Mouse (Mus musculus): Measurements from ENCODE around the gene Krt17. TPM values are rescaled to one million over a fixed set of nuclear protein-coding genes. Genes with fewer than 3 reads are reported as not detected.

The Krt17 gene
- polyA plus RNA-seq (2015; fragmentation: Nextera tagmentation; extraction: Ambion mirVana), result 0.35 and 0.47 TPM in 2 replicates

GRCm38 (mm10) chr11:100260514-100261234, at the start of gene Krt17:
Gene Krt17, minus strand, starts transcription at chr11:100261029.

GRCm38 (mm10) chr11:100269821-100270332, 9.0 kb upstream of the Krt17 start, which contains the start of gene Krt42:
Gene Krt42, minus strand, starts transcription at chr11:100269871.

GRCm38 (mm10) chr11:100248852-100249465, 11.9 kb downstream of the Krt17 start, which contains the start of gene Krt16:
Gene Krt16, minus strand, starts transcription at chr11:100248902.

GRCm38 (mm10) chr11:100207498-100207897, 53.3 kb downstream of the Krt17 start, which contains the start of gene Krt14:
Gene Krt14, minus strand, starts transcription at chr11:100207548.

Other genes starting within 250 kb of the Krt17 start
- gene Krt33a, start 244.8 kb downstream of the Krt17 start, polyA plus RNA-seq (2015; fragmentation: Nextera tagmentation; extraction: Ambion mirVana), result not detected in 2 replicates
- gene Krt33b, start 231.2 kb downstream of the Krt17 start, polyA plus RNA-seq (2015; fragmentation: Nextera tagmentation; extraction: Ambion mirVana), result not detected in 2 replicates
- gene Krt34, start 219.5 kb downstream of the Krt17 start, polyA plus RNA-seq (2015; fragmentation: Nextera tagmentation; extraction: Ambion mirVana), result not detected in 2 replicates
- not detected in 2 replicates for gene Krt31, start 210.5 kb downstream of the Krt17 start, polyA plus RNA-seq (2015; fragmentation: Nextera tagmentation; extraction: Ambion mirVana)
- gene Krt32, start 172.8 kb downstream of the Krt17 start, polyA plus RNA-seq (2015; fragmentation: Nextera tagmentation; extraction: Ambion mirVana), result not detected in 2 replicates
- gene Krt35, start 164.8 kb downstream of the Krt17 start, polyA plus RNA-seq (2015; fragmentation: Nextera tagmentation; extraction: Ambion mirVana), result not detected in 2 replicates
- not detected in 2 replicates for gene Krt36, start 155.4 kb downstream of the Krt17 start, polyA plus RNA-seq (2015; fragmentation: Nextera tagmentation; extraction: Ambion mirVana)
- 0.12 and 0.38 TPM in 2 replicates for gene Krt13, start 139.5 kb downstream of the Krt17 start, polyA plus RNA-seq (2015; fragmentation: Nextera tagmentation; extraction: Ambion mirVana)
- gene Krt15, start 125.1 kb downstream of the Krt17 start, polyA plus RNA-seq (2015; fragmentation: Nextera tagmentation; extraction: Ambion mirVana), result 1.00 and 1.1 TPM in 2 replicates
- 39.8 and 40.8 TPM in 2 replicates for gene Krt19, start 112.4 kb downstream of the Krt17 start, polyA plus RNA-seq (2015; fragmentation: Nextera tagmentation; extraction: Ambion mirVana)
- gene Krt9, start 67.8 kb downstream of the Krt17 start, polyA plus RNA-seq (2015; fragmentation: Nextera tagmentation; extraction: Ambion mirVana), result not detected in 2 replicates
- gene Krt14, start 53.5 kb downstream of the Krt17 start, polyA plus RNA-seq (2015; fragmentation: Nextera tagmentation; extraction: Ambion mirVana), result 7.3 and 10.0 TPM in 2 replicates
- not detected in 2 replicates for gene Krt16, start 12.1 kb downstream of the Krt17 start, polyA plus RNA-seq (2015; fragmentation: Nextera tagmentation; extraction: Ambion mirVana)
- gene Krt42, start 8.8 kb upstream of the Krt17 start, polyA plus RNA-seq (2015; fragmentation: Nextera tagmentation; extraction: Ambion mirVana), result not detected in 2 replicates
- gene Eif1, start 58.9 kb upstream of the Krt17 start, polyA plus RNA-seq (2015; fragmentation: Nextera tagmentation; extraction: Ambion mirVana), result 1,779 and 1,788 TPM in 2 replicates
- gene Gast, start 73.4 kb upstream of the Krt17 start, polyA plus RNA-seq (2015; fragmentation: Nextera tagmentation; extraction: Ambion mirVana), result not detected in 2 replicates
- gene Hap1, start 95.1 kb upstream of the Krt17 start, polyA plus RNA-seq (2015; fragmentation: Nextera tagmentation; extraction: Ambion mirVana), result 1.9 and 2.3 TPM in 2 replicates
- 17.7 and 22.8 TPM in 2 replicates for gene Jup, start 136.7 kb upstream of the Krt17 start, polyA plus RNA-seq (2015; fragmentation: Nextera tagmentation; extraction: Ambion mirVana)
- gene P3h4, start 153.8 kb upstream of the Krt17 start, polyA plus RNA-seq (2015; fragmentation: Nextera tagmentation; extraction: Ambion mirVana), result 11.7 and 17.0 TPM in 2 replicates
- gene Fkbp10, start 154.7 kb upstream of the Krt17 start, polyA plus RNA-seq (2015; fragmentation: Nextera tagmentation; extraction: Ambion mirVana), result 30.1 and 37.1 TPM in 2 replicates
- 37.4 and 44.0 TPM in 2 replicates for gene Nt5c3b, start 180.8 kb upstream of the Krt17 start, polyA plus RNA-seq (2015; fragmentation: Nextera tagmentation; extraction: Ambion mirVana)
- 0.07 and 0.27 TPM in 2 replicates for gene Klhl10, start 180.9 kb upstream of the Krt17 start, polyA plus RNA-seq (2015; fragmentation: Nextera tagmentation; extraction: Ambion mirVana)
- 1.9 and 2.7 TPM in 2 replicates for gene Klhl11, start 211.7 kb upstream of the Krt17 start, polyA plus RNA-seq (2015; fragmentation: Nextera tagmentation; extraction: Ambion mirVana)

Measured in spleen, postnatal 0 days (tissue).